Mouse (Mus musculus) cerebellum, postnatal 4 days (tissue): ENCODE measurements around the gene Ankrd28.
"Not testable (repeated sequence)": the region's sequence is repeated elsewhere in the genome, so short reads cannot be mapped to it uniquely, and the experiment has no call there.

Source experiments
- DNase-seq, 2 experiments: peaks; one replicate each; pipeline ENCODE4 v3.0.0; 2022; ENCODE audit warnings: low spot score in 2 of 2, mixed read lengths in 1 of 2

Gene Ankrd28

GRCm38 (mm10) chr14:31830571-31831369 is at the start of gene Ankrd28:
Gene Ankrd28 (minus strand): TSS chr14:31830651.
- DNase-seq: peak; percentile 88 to 94

- DNase-seq: no peak
These were observed 49.0 kb upstream of the Ankrd28 start for GRCm38 (mm10) chr14:31879456-31879855.

- DNase-seq: no peak
These were observed 41.7 kb upstream of the Ankrd28 start for GRCm38 (mm10) chr14:31872130-31872529.

GRCm38 (mm10) chr14:31870436-31870835 is 40.0 kb upstream of the Ankrd28 start:
- DNase-seq: no peak

GRCm38 (mm10) chr14:31868591-31868990 is 38.1 kb upstream of the Ankrd28 start:
- no peak for DNase-seq

GRCm38 (mm10) chr14:31866366-31866765 is 35.9 kb upstream of the Ankrd28 start:
- not testable (repeated sequence) for DNase-seq

GRCm38 (mm10) chr14:31858679-31859078 is 28.2 kb upstream of the Ankrd28 start:
- DNase-seq: no peak

GRCm38 (mm10) chr14:31857096-31857975 is 26.9 kb upstream of the Ankrd28 start:
- no peak for DNase-seq

GRCm38 (mm10) chr14:31856007-31856406 is 25.6 kb upstream of the Ankrd28 start:
- no peak for DNase-seq

GRCm38 (mm10) chr14:31854667-31855066 is 24.2 kb upstream of the Ankrd28 start:
- DNase-seq: no peak

- no peak for DNase-seq
These were observed 13.1 kb upstream of the Ankrd28 start for GRCm38 (mm10) chr14:31843571-31843970.

- no peak for DNase-seq
These were observed 1.6 kb upstream of the Ankrd28 start for GRCm38 (mm10) chr14:31832022-31832421.

GRCm38 (mm10) chr14:31831370-31831712 is 890 bp upstream of the Ankrd28 start:
- DNase-seq: peak in 1 of 2 experiments; percentile 10

- DNase-seq: peak; percentile 37 to 43
These were observed 489 bp downstream of the Ankrd28 start for GRCm38 (mm10) chr14:31829761-31830562.

GRCm38 (mm10) chr14:31827221-31827620 is 3.2 kb downstream of the Ankrd28 start:
- DNase-seq: no peak

- DNase-seq: no peak
These were observed 20.5 kb downstream of the Ankrd28 start for GRCm38 (mm10) chr14:31809942-31810341.

GRCm38 (mm10) chr14:31803791-31804190 is 26.7 kb downstream of the Ankrd28 start:
- DNase-seq: no peak

GRCm38 (mm10) chr14:31800976-31801375 is 29.5 kb downstream of the Ankrd28 start:
- no peak for DNase-seq

GRCm38 (mm10) chr14:31800446-31800845 is 30.0 kb downstream of the Ankrd28 start:
- DNase-seq: no peak

GRCm38 (mm10) chr14:31798937-31799336 is 31.5 kb downstream of the Ankrd28 start:
- DNase-seq: no peak

- no peak for DNase-seq
These were observed 34.9 kb downstream of the Ankrd28 start for GRCm38 (mm10) chr14:31795535-31795934.

GRCm38 (mm10) chr14:31794776-31795126 is 35.7 kb downstream of the Ankrd28 start:
- DNase-seq: no peak
